Mouse (Mus musculus) stomach, embryonic 16.5 days (tissue): ENCODE measurements at regions not wholly inside any gene's neighbourhood (a gene's known extent, or its start where the extent isn't known, plus 50 kb on each side); places are given as distances from the start of the nearest gene placed in this dataset.

Experiments
- ATAC-seq: fragments of 200-750 bp; cut with Nextera tagmentation; 2 replicates; pipeline ENCODE4 v1.8.0; 2017; ENCODE audit warnings: moderate number of reproducible peaks, moderate TSS enrichment; ENCODE audit not compliant: insufficient read depth, low FRiP score
- H3K27ac ChIP-seq: fragments of 300-500 bp; sonication (generic); 2 replicates; pipeline ENCODE4 v1.5.1; 2014; ENCODE audit warnings: low read length
- H3K27me3 ChIP-seq: fragments of 300-500 bp; sonication (generic); 2 replicates; pipeline ENCODE4 v1.6.1; 2014; ENCODE audit warnings: low read length, control low read depth, mixed read lengths; ENCODE audit not compliant: control insufficient read depth, insufficient read depth
- H3K36me3 ChIP-seq: fragments of 300-500 bp; sonication (generic); 2 replicates; pipeline ENCODE4 v1.6.1; 2014; ENCODE audit warnings: low read length; ENCODE audit not compliant: control insufficient read depth, insufficient read depth
- H3K4me1 ChIP-seq: fragments of 300-500 bp; sonication (generic); 2 replicates; pipeline ENCODE4 v1.6.1; 2014; ENCODE audit warnings: low read length, control low read depth, mixed read lengths; ENCODE audit not compliant: control insufficient read depth, insufficient read depth
- H3K4me2 ChIP-seq: fragments of 300-500 bp; sonication (generic); 2 replicates; pipeline ENCODE4 v1.6.1; 2014; ENCODE audit warnings: low read depth, low read length, mixed read lengths
- H3K4me3 ChIP-seq: fragments of 300-500 bp; sonication (generic); replicated peaks from 2 replicates; pipeline ENCODE4 v1.5.1; 2014; ENCODE audit warnings: mild to moderate bottlenecking, low read length
- H3K9ac ChIP-seq: fragments of 300-500 bp; sonication (generic); 2 replicates; pipeline ENCODE4 v1.6.1; 2014; ENCODE audit warnings: low read length
- H3K9me3 ChIP-seq: fragments of 300-500 bp; sonication (generic); replicated peaks from 2 replicates; pipeline ENCODE4 v1.6.1; 2016; ENCODE audit warnings: low read length, control low read depth; ENCODE audit not compliant: control insufficient read depth
- WGBS: fragments of 180-500 bp; shearing (Covaris S2); extraction: QIAGEN DNeasy Blood & Tissue Kit; methylation state at CpG from one replicate; pipeline ENCODE4 v1.1.7; 2014; 5-methylcytosine and 5-hydroxymethylcytosine counted together

GRCm38 (mm10) chr8:30913664-30914063 is 2514.8 kb upstream of the 5930422O12Rik start:
- Histone ChIP-seq H3K9ac (no peak overlapping the region), H3K27me3 (no peaks in the 10 kb centered on the region), H3K9me3 (no peaks in the 10 kb centered on the region), H3K4me3 (no peak overlapping the region), H3K27ac (no peak overlapping the region), H3K4me2 (no peak overlapping the region), H3K4me1 (no peaks in the 10 kb centered on the region), H3K36me3 (no peaks in the 10 kb centered on the region)
- 43% methylated on average over 5 of the region's 5 CpGs for WGBS
- peak; percentile 68; the same call in 1 of the 2 replicates for ATAC-seq

GRCm38 (mm10) chr8:30915127-30915526 is 2513.4 kb upstream of the 5930422O12Rik start:
- no peaks in the 10 kb centered on the region for H3K4me1 ChIP-seq
- H3K27me3 ChIP-seq: no peaks in the 10 kb centered on the region
- 56% methylated on average over 7 of the region's 7 CpGs for WGBS
- no peak overlapping the region for H3K27ac ChIP-seq
- no peak overlapping the region for H3K4me3 ChIP-seq
- H3K4me2 ChIP-seq: no peak overlapping the region
- no peaks in the 10 kb centered on the region for H3K9me3 ChIP-seq
- no peak for ATAC-seq
- no peaks in the 10 kb centered on the region for H3K36me3 ChIP-seq
- no peak overlapping the region for H3K9ac ChIP-seq

- H3K36me3 ChIP-seq: no peaks in the 10 kb centered on the region
- no peaks in the 10 kb centered on the region for H3K27me3 ChIP-seq
- H3K4me3 ChIP-seq: peak overlapping the region; percentile 46
- H3K9ac ChIP-seq: peak overlapping the region; percentile 63
- peak overlapping the region; percentile 74 for H3K4me2 ChIP-seq
- WGBS: 11% methylated on average over 13 of the region's 13 CpGs
- H3K9me3 ChIP-seq: no peaks in the 10 kb centered on the region
- H3K4me1 ChIP-seq: no peaks in the 10 kb centered on the region
- H3K27ac ChIP-seq: no peak overlapping the region
- ATAC-seq: no peak
Measured at GRCm38 (mm10) chr8:30915601-30916171, 2512.8 kb upstream of the 5930422O12Rik start.

GRCm38 (mm10) chr8:30916184-30916751 is 2512.2 kb upstream of the 5930422O12Rik start:
- no peaks in the 10 kb centered on the region for H3K27me3 ChIP-seq
- H3K4me1 ChIP-seq: no peaks in the 10 kb centered on the region
- peak overlapping the region; percentile 74 for H3K4me2 ChIP-seq
- peak overlapping the region; percentile 46 for H3K4me3 ChIP-seq
- H3K9ac ChIP-seq: peak overlapping the region; percentile 63
- H3K36me3 ChIP-seq: no peaks in the 10 kb centered on the region
- ATAC-seq: no peak
- no peaks in the 10 kb centered on the region for H3K9me3 ChIP-seq
- 6% methylated on average over 12 of the region's 12 CpGs for WGBS
- no peak overlapping the region for H3K27ac ChIP-seq

GRCm38 (mm10) chr8:30921451-30921850 is 2507.1 kb upstream of the 5930422O12Rik start:
- H3K4me2 ChIP-seq: no peak overlapping the region
- H3K27me3 ChIP-seq: no peaks in the 10 kb centered on the region; the same call in 1 of the 2 replicates
- no peak overlapping the region for H3K4me3 ChIP-seq
- no peaks in the 10 kb centered on the region for H3K9me3 ChIP-seq
- no peak overlapping the region for H3K9ac ChIP-seq
- WGBS: 72% methylated on average over 12 of the region's 12 CpGs
- H3K4me1 ChIP-seq: no peaks in the 10 kb centered on the region
- no peaks in the 10 kb centered on the region for H3K36me3 ChIP-seq
- H3K27ac ChIP-seq: no peak overlapping the region
- no peak for ATAC-seq

GRCm38 (mm10) chr8:30923301-30924159 is 2505.0 kb upstream of the 5930422O12Rik start:
- Histone ChIP-seq H3K9me3 (no peaks in the 10 kb centered on the region), H3K27me3 (no peaks in the 10 kb centered on the region; the same call in 1 of the 2 replicates), H3K4me2 (no peak overlapping the region), H3K36me3 (no peaks in the 10 kb centered on the region), H3K27ac (no peak overlapping the region), H3K9ac (no peak overlapping the region; the same call in 1 of the 2 replicates), H3K4me3 (no peak overlapping the region), H3K4me1 (no peaks in the 10 kb centered on the region)
- no peak for ATAC-seq
- 38% methylated on average over 18 of the region's 18 CpGs for WGBS

GRCm38 (mm10) chr8:30924160-30924534 is 2504.4 kb upstream of the 5930422O12Rik start:
- WGBS: 38% methylated on average over 5 of the region's 5 CpGs
- H3K4me1 ChIP-seq: no peaks in the 10 kb centered on the region
- no peaks in the 10 kb centered on the region for H3K9me3 ChIP-seq
- H3K27ac ChIP-seq: no peak overlapping the region
- no peaks in the 10 kb centered on the region; the same call in 1 of the 2 replicates for H3K27me3 ChIP-seq
- H3K9ac ChIP-seq: no peak overlapping the region
- H3K4me2 ChIP-seq: no peak overlapping the region
- no peak overlapping the region for H3K4me3 ChIP-seq
- H3K36me3 ChIP-seq: no peaks in the 10 kb centered on the region
- no peak for ATAC-seq

GRCm38 (mm10) chr8:30924656-30925055 is 2503.9 kb upstream of the 5930422O12Rik start:
- WGBS: 71% methylated on average over 6 of the region's 6 CpGs
- Histone ChIP-seq H3K4me1 (no peaks in the 10 kb centered on the region), H3K9me3 (no peaks in the 10 kb centered on the region), H3K27ac (no peak overlapping the region), H3K36me3 (no peaks in the 10 kb centered on the region), H3K9ac (no peak overlapping the region), H3K27me3 (no peaks in the 10 kb centered on the region; the same call in 1 of the 2 replicates), H3K4me2 (no peak overlapping the region), H3K4me3 (no peak overlapping the region)
- no peak for ATAC-seq

GRCm38 (mm10) chr8:30937449-30938075 is 2490.9 kb upstream of the 5930422O12Rik start:
- Histone ChIP-seq H3K27ac (no peak overlapping the region), H3K4me1 (no peaks in the 10 kb centered on the region), H3K27me3 (no peaks in the 10 kb centered on the region), H3K9ac (no peak overlapping the region), H3K36me3 (no peaks in the 10 kb centered on the region), H3K4me2 (no peak overlapping the region), H3K9me3 (no peaks in the 10 kb centered on the region), H3K4me3 (no peak overlapping the region)
- 59% methylated on average over 4 of the region's 4 CpGs for WGBS
- ATAC-seq: no peak
